Mouse (Mus musculus) limb, embryonic 12.5 days (tissue): Measurements from ENCODE around the gene Gm19668. TPM values are rescaled to one million over a fixed set of nuclear protein-coding genes. Genes with fewer than 3 reads are reported as not detected.
A peak's percentile ranks its signal among the peaks of the same experiment; 100 is the strongest.

Experiments used
- ATAC-seq: fragments of 200-750 bp; cut with Nextera tagmentation; 2 replicates; pipeline ENCODE4 v1.8.0; 2017; ENCODE audit warnings: low read depth, moderate TSS enrichment; ENCODE audit not compliant: insufficient number of reproducible peaks, insufficient read depth, low FRiP score, low TSS enrichment
- H3K27ac ChIP-seq: fragments of 300-500 bp; sonication (generic); 2 replicates; pipeline ENCODE4 v1.5.1; 2016; ENCODE audit warnings: mild to moderate bottlenecking, moderate library complexity
- H3K27me3 ChIP-seq: fragments of 300-500 bp; sonication (generic); 2 replicates; pipeline ENCODE4 v1.6.1; 2016; ENCODE audit warnings: mild to moderate bottlenecking, moderate library complexity
- H3K36me3 ChIP-seq: fragments of 300-500 bp; sonication (generic); 2 replicates; pipeline ENCODE4 v1.6.1; 2016; ENCODE audit warnings: mild to moderate bottlenecking, moderate library complexity
- H3K4me1 ChIP-seq: fragments of 300-500 bp; sonication (generic); replicated peaks from 2 replicates; pipeline ENCODE4 v1.6.1; 2016
- H3K4me2 ChIP-seq: fragments of 300-500 bp; sonication (generic); 2 replicates; pipeline ENCODE4 v1.6.1; 2016; ENCODE audit warnings: mild to moderate bottlenecking, moderate library complexity
- H3K4me3 ChIP-seq: fragments of 300-500 bp; sonication (generic); replicated peaks from 2 replicates; pipeline ENCODE4 v1.5.1; 2016; ENCODE audit warnings: mild to moderate bottlenecking
- H3K9ac ChIP-seq: fragments of 300-500 bp; sonication (generic); replicated peaks from 2 replicates; pipeline ENCODE4 v1.6.1; 2016; ENCODE audit warnings: mild to moderate bottlenecking, moderate library complexity
- H3K9me3 ChIP-seq: fragments of 300-500 bp; sonication (generic); 2 replicates; pipeline ENCODE4 v1.6.1; 2016; ENCODE audit warnings: mild to moderate bottlenecking, moderate library complexity
- WGBS: fragments of 180-500 bp; shearing (Covaris S2); methylation state at CpG from one replicate; pipeline ENCODE4 v1.1.7; 2016; 5-methylcytosine and 5-hydroxymethylcytosine counted together
- polyA plus RNA-seq: library from polyadenylated mRNA; unstranded; fragments of >200 nt; fragmentation: Nextera tagmentation; extraction: Ambion mirVana; gene quantifications from 2 replicates; pipeline ENCODE4 v1.2.1, GENCODE M21; 2016

Gm19668 gene
- polyA plus RNA-seq = not detected in 2 replicates

- no peak for ATAC-seq
- peaks cover 14% of the 10 kb centered on the region for H3K4me1 ChIP-seq
- no peak within 1 kb of the TSS for H3K9ac ChIP-seq
- H3K27ac ChIP-seq = no peak within 1 kb of the TSS
- no peaks in the 10 kb centered on the region for H3K27me3 ChIP-seq
- no peak within 1 kb of the TSS for H3K4me2 ChIP-seq
- H3K9me3 ChIP-seq = no peaks in the 10 kb centered on the region
- H3K36me3 ChIP-seq = no peaks in the 10 kb centered on the region
- no peak within 1 kb of the TSS for H3K4me3 ChIP-seq
- WGBS = 48% methylated on average over 8 of the region's 8 CpGs
Observed at GRCm38 (mm10) chr10:77798921-77799508, at the start of gene Gm19668. Gm19668 (minus strand) TSS chr10:77799133.

DNA sequence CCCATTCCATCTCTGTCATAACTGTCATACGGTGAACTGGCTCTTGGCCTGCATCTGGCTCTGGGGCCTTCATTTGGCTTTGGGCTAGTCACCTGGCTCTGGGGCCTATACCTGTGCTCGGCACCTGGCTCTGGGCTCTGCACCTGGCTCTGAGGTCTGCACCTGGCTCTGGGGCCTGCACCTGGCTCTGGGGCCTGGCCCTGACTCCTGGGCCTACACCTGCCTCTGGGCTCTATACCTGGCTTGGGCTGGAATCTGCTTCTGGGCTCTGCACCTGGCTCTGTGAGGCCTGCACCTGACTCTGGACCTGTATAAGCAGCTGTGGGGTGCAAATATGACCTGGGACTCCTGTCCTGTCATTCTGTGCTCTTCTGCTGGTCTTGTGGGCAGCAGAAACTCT, 48.6 kb upstream of the Gm19668 start:
- Histone ChIP-seq H3K9me3 (peaks cover 23% of the 10 kb centered on the region), H3K4me1 (no peaks in the 10 kb centered on the region), H3K36me3 (no peaks in the 10 kb centered on the region), H3K9ac (no peak overlapping the region), H3K4me2 (no peak overlapping the region), H3K27ac (no peak overlapping the region), H3K27me3 (peaks cover 3% of the 10 kb centered on the region; the same call in 1 of the 2 replicates), H3K4me3 (no peak overlapping the region)
- 79% methylated on average over 2 of the region's 2 CpGs for WGBS
- ATAC-seq = no peak

GRCm38 (mm10) chr10:77846961-77847360, 48.0 kb upstream of the Gm19668 start:
- H3K4me3 ChIP-seq = no peak overlapping the region
- peaks cover 23% of the 10 kb centered on the region for H3K9me3 ChIP-seq
- peaks cover 3% of the 10 kb centered on the region; the same call in 1 of the 2 replicates for H3K27me3 ChIP-seq
- no peak overlapping the region for H3K9ac ChIP-seq
- no peak overlapping the region for H3K4me2 ChIP-seq
- WGBS = 18% methylated on average over 2 of the region's 2 CpGs
- H3K27ac ChIP-seq = no peak overlapping the region
- H3K4me1 ChIP-seq = no peaks in the 10 kb centered on the region
- H3K36me3 ChIP-seq = no peaks in the 10 kb centered on the region
- ATAC-seq = no peak

- Histone ChIP-seq H3K9ac (no peak within 1 kb of the TSS), H3K4me2 (no peak within 1 kb of the TSS), H3K27ac (no peak within 1 kb of the TSS), H3K4me1 (no peaks in the 10 kb centered on the region), H3K4me3 (no peak within 1 kb of the TSS), H3K27me3 (peaks cover 3% of the 10 kb centered on the region; the same call in 1 of the 2 replicates), H3K36me3 (no peaks in the 10 kb centered on the region), H3K9me3 (peaks cover 23% of the 10 kb centered on the region)
- 79% methylated on average over 3 of the region's 3 CpGs for WGBS
- ATAC-seq = no peak
Observed at GRCm38 (mm10) chr10:77846503-77846902, 47.6 kb upstream of the Gm19668 start, which contains the start of gene Gm36176. Gm36176 (plus strand) TSS chr10:77846803.

DNA sequence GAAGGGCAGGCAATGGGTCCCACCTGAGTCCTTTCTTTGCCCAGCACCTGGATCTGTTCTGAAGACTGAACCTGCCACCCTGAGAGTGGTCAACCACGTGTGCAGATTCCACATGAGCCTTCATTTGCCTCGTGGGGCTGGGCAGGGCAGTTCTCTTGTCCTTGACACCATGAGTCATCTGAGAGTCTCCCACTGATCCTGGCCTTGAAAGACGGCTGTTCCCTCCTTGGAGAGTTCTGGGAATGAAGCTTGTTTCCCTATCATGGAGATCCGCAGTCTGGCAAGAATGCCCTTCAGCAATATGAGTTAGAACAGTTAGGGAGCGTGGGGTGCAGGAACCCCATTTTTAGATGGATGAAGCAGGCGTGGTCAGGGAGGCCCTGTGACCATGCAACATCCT, 40.1 kb upstream of the Gm19668 start:
- Histone ChIP-seq H3K4me1 (no peaks in the 10 kb centered on the region), H3K27me3 (no peaks in the 10 kb centered on the region), H3K4me2 (no peak overlapping the region), H3K27ac (no peak overlapping the region), H3K36me3 (no peaks in the 10 kb centered on the region), H3K4me3 (no peak overlapping the region), H3K9ac (no peak overlapping the region), H3K9me3 (peaks cover 14% of the 10 kb centered on the region)
- ATAC-seq = no peak
- 70% methylated on average over 6 of the region's 6 CpGs for WGBS

DNA sequence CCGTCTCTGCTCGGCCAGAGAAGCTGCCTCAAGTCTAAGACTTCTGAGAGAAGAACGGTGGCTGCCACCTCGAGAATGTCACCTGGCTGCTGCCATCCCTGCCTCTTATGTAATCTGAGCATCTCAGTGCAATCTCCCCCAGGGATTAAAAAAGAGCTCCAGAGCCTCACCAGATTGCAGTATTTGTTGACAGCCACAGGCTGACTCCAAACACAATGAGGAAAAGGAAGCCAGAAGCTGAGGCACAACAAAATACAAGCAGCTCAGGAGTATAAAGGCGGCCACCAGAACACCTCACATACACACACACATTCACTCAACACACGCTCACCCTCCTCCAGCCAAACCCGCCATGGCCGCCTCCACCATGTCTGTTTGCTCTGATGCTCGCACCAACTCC, 36.7 kb upstream of the Gm19668 start, which contains the start of gene Krtap10-10:
TSS of gene Krtap10-10 (plus strand) at position 301 of the 400 bp plus-strand sequence.
- Histone ChIP-seq H3K9ac (no peak within 1 kb of the TSS), H3K4me1 (no peaks in the 10 kb centered on the region), H3K4me3 (no peak within 1 kb of the TSS), H3K27me3 (no peaks in the 10 kb centered on the region), H3K4me2 (no peak within 1 kb of the TSS), H3K9me3 (0 out of 2 replicates have a peak, but pooled peaks cover 4% of the 10 kb centered on the region), H3K36me3 (no peaks in the 10 kb centered on the region), H3K27ac (no peak within 1 kb of the TSS)
- ATAC-seq = no peak
- WGBS = 80% methylated on average over 8 of the region's 9 CpGs

GRCm38 (mm10) chr10:77826951-77827350, 28.0 kb upstream of the Gm19668 start, which contains the start of gene Krtap10-4:
Krtap10-4 (minus strand) TSS chr10:77827095.
- no peak within 1 kb of the TSS for H3K4me2 ChIP-seq
- H3K9me3 ChIP-seq = peaks cover 12% of the 10 kb centered on the region
- H3K27me3 ChIP-seq = no peaks in the 10 kb centered on the region
- 67% methylated on average over 6 of the region's 6 CpGs for WGBS
- H3K36me3 ChIP-seq = no peaks in the 10 kb centered on the region
- H3K9ac ChIP-seq = no peak within 1 kb of the TSS
- 0 out of 2 replicates have a peak, but pooled peaks cover 5% of the 10 kb centered on the region for H3K4me1 ChIP-seq
- no peak for ATAC-seq
- no peak within 1 kb of the TSS for H3K4me3 ChIP-seq
- H3K27ac ChIP-seq = no peak within 1 kb of the TSS

DNA sequence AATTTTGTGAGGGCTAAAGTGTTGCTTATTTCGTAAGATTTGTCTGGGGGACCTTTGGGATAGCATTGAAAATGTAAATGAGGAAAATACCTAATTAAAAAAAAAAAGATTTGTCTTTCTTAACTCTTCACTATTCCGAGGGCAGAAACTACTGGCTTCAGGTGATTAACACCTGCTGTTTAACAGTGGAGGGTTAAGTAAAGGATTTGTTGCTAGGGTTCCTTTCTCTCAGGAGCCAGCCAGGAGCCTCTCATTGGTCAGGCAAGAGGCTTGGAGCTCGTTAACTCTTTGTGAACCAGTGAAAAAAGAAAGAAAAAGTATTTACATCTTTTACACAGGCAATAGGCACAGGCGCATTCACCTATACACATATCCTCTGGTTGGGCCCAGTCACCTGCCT, 20.3 kb upstream of the Gm19668 start:
- no peak for ATAC-seq
- Histone ChIP-seq H3K4me1 (0 out of 2 replicates have a peak, but pooled peaks cover 3% of the 10 kb centered on the region), H3K27ac (no peak overlapping the region), H3K9ac (no peak overlapping the region), H3K27me3 (no peaks in the 10 kb centered on the region), H3K4me3 (no peak overlapping the region), H3K4me2 (no peak overlapping the region), H3K9me3 (peaks cover 12% of the 10 kb centered on the region), H3K36me3 (no peaks in the 10 kb centered on the region)
- 31% methylated on average over 4 of the region's 4 CpGs for WGBS

- 95% methylated on average over 4 of the region's 4 CpGs for WGBS
- H3K4me3 ChIP-seq = no peak overlapping the region
- 0 out of 2 replicates have a peak, but pooled peaks cover 3% of the 10 kb centered on the region for H3K4me1 ChIP-seq
- no peak overlapping the region for H3K27ac ChIP-seq
- peaks cover 6% of the 10 kb centered on the region; the same call in 1 of the 2 replicates for H3K9me3 ChIP-seq
- H3K9ac ChIP-seq = no peak overlapping the region
- H3K27me3 ChIP-seq = no peaks in the 10 kb centered on the region
- H3K4me2 ChIP-seq = no peak overlapping the region
- H3K36me3 ChIP-seq = no peaks in the 10 kb centered on the region
- ATAC-seq = peak; percentile 59
Observed at GRCm38 (mm10) chr10:77818523-77818922, 19.6 kb upstream of the Gm19668 start.

DNA sequence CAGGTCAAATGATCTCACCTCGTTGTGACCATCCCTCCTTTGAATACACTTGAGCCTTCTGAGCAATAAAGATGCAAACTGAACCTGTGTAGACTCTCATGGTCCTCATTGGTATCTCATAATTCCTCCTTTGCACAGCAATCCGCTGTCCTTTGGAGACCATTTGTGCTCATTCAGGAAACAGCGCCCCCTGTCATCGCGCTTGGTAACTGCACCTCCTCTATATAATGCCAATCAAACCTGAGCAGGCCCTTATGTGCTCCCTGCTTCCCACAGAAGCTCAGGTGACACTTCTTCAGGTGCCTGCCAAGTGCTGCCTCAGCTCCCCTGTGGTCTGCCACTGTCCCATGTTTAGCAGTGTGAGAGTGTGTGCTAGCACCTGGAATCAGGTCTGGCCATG, 16.6 kb upstream of the Gm19668 start:
- H3K4me1 ChIP-seq = 0 out of 2 replicates have a peak, but pooled peaks cover 3% of the 10 kb centered on the region
- no peaks in the 10 kb centered on the region for H3K36me3 ChIP-seq
- H3K4me2 ChIP-seq = no peak overlapping the region
- no peak for ATAC-seq
- H3K9me3 ChIP-seq = no peaks in the 10 kb centered on the region
- H3K27me3 ChIP-seq = no peaks in the 10 kb centered on the region
- no peak overlapping the region for H3K4me3 ChIP-seq
- no peak overlapping the region for H3K27ac ChIP-seq
- WGBS = 32% methylated on average over 5 of the region's 5 CpGs
- H3K9ac ChIP-seq = no peak overlapping the region

DNA sequence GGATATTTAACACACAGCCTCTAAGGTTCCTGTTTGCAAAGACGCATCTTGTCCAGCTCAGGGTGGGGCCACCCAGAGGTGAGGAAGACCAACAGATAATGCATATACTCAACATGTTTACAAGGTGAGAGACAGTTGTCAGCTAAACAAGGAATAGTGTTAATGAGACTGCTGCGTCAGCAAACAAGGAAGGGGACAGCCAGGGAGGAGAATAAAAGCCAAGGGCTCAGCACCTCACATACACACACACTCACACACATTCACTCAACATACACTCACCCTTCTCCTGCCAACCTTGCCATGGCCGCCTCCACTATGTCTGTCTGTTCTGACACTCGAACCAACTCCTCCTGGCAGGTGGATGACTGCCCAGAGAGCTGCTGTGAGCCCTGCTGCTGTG, 15.4 kb upstream of the Gm19668 start, which contains the start of gene Gm2696:
TSS of gene Gm2696 (plus strand) at position 301 of the 400 bp plus-strand sequence.
- 50% methylated on average over 4 of the region's 4 CpGs for WGBS
- H3K4me2 ChIP-seq = no peak within 1 kb of the TSS
- no peak within 1 kb of the TSS for H3K9ac ChIP-seq
- H3K9me3 ChIP-seq = peaks cover 5% of the 10 kb centered on the region
- no peak within 1 kb of the TSS for H3K27ac ChIP-seq
- no peaks in the 10 kb centered on the region for H3K27me3 ChIP-seq
- H3K36me3 ChIP-seq = no peaks in the 10 kb centered on the region
- H3K4me3 ChIP-seq = no peak within 1 kb of the TSS
- 0 out of 2 replicates have a peak, but pooled peaks cover 2% of the 10 kb centered on the region for H3K4me1 ChIP-seq
- ATAC-seq = no peak
